Mouse (Mus musculus) MEL (cell line): ENCODE measurements around the gene Igf2bp1. TPM values are rescaled to one million over a fixed set of nuclear protein-coding genes. Genes with fewer than 3 reads are reported as not detected.

Experiments
- DNase-seq: peaks from one replicate; pipeline ENCODE4 v3.0.0; 2011; ENCODE audit warnings: low read depth, low spot score
- H3K27ac ChIP-seq: 2 replicates; pipeline ENCODE4 v1.5.1; 2012; ENCODE audit warnings: low read depth, mild to moderate bottlenecking, control low read depth, low read length, moderate library complexity; ENCODE audit not compliant: control insufficient read depth
- H3K27me3 ChIP-seq, 2 experiments: fragments of 150-350 bp in 1 of 2; sonication (generic) in 1 of 2; 2 replicates each; pipeline ENCODE4 v1.6.1; 2012; ENCODE audit warnings: low read length in 2 of 2, mild to moderate bottlenecking in 2 of 2, improper control_type of control experiment in 1 of 2, moderate library complexity in 1 of 2; ENCODE audit not compliant: insufficient read depth in 2 of 2, control insufficient read depth in 1 of 2
- H3K36me3 ChIP-seq, 2 experiments: 2 replicates each; pipeline ENCODE4 v1.6.1; 2012 to 2014; ENCODE audit warnings: low read length in 2 of 2, improper control_type of control experiment in 1 of 2, inconsistent platforms in 1 of 2, mild to moderate bottlenecking in 1 of 2; ENCODE audit not compliant: insufficient read depth in 2 of 2, control insufficient read depth in 1 of 2
- H3K4me1 ChIP-seq, 2 experiments: fragments of 150-350 bp in 1 of 2; sonication (generic) in 1 of 2; 2 replicates each; pipeline ENCODE4 v1.6.1; 2012; ENCODE audit warnings: low read length in 2 of 2, improper control_type of control experiment in 1 of 2, mild to moderate bottlenecking in 1 of 2; ENCODE audit not compliant: insufficient read depth in 2 of 2, control insufficient read depth in 1 of 2
- H3K4me3 ChIP-seq, 2 experiments: fragments of 150-350 bp in 1 of 2; sonication (generic) in 1 of 2; 2 replicates each; pipeline ENCODE4 v1.5.1; 2012; ENCODE audit warnings: low read depth in 2 of 2, low read length in 2 of 2, mild to moderate bottlenecking in 2 of 2, moderate library complexity in 2 of 2, control low read depth in 1 of 2, improper control_type of control experiment in 1 of 2; ENCODE audit not compliant: control insufficient read depth in 1 of 2, insufficient read depth in 1 of 2
- H3K79me2 ChIP-seq: 2 replicates; pipeline ENCODE4 v1.6.1; 2012; ENCODE audit warnings: mild to moderate bottlenecking, low read length, moderate library complexity; ENCODE audit not compliant: control insufficient read depth, poor library complexity, insufficient read depth
- H3K9ac ChIP-seq: 2 replicates; pipeline ENCODE4 v1.6.1; 2012; ENCODE audit warnings: low read depth, mild to moderate bottlenecking, control low read depth, low read length, moderate library complexity; ENCODE audit not compliant: control insufficient read depth, poor library complexity, severe bottlenecking
- H3K9me3 ChIP-seq: fragments of 150-350 bp; sonication (generic); replicated peaks from 2 replicates; pipeline ENCODE4 v1.6.1; 2012; ENCODE audit warnings: mild to moderate bottlenecking, low read length, improper control_type of control experiment, moderate library complexity; ENCODE audit not compliant: insufficient read depth
- BHLHE40 ChIP-seq: IDR thresholded peaks from 2 replicates; pipeline ENCODE4 v1.6.1; 2012; ENCODE audit warnings: low read depth, mild to moderate bottlenecking, inconsistent platforms, low read length, improper control_type of control experiment, borderline replicate concordance
- E2F4 ChIP-seq: IDR thresholded peaks from 2 replicates; pipeline ENCODE4 v1.6.1; 2011; ENCODE audit warnings: low read depth, low read length, improper control_type of control experiment, borderline replicate concordance
- EP300 ChIP-seq, 2 experiments: IDR thresholded peaks; 2 replicates each; pipeline ENCODE4 v1.6.1; 2011; ENCODE audit warnings: improper control_type of control experiment in 2 of 2, low read length in 2 of 2, low read depth in 1 of 2, mild to moderate bottlenecking in 1 of 2
- ETS1 ChIP-seq: IDR thresholded peaks from 2 replicates; pipeline ENCODE4 v1.6.1; 2012; ENCODE audit warnings: low read depth, mild to moderate bottlenecking, inconsistent platforms, low read length, improper control_type of control experiment, moderate library complexity
- GABPA ChIP-seq: IDR thresholded peaks from 2 replicates; pipeline ENCODE4 v1.6.1; 2012; ENCODE audit warnings: low read depth, mild to moderate bottlenecking, inconsistent platforms, low read length, improper control_type of control experiment, moderate library complexity
- GATA1 ChIP-seq: IDR thresholded peaks from 2 replicates; pipeline ENCODE4 v1.6.1; 2011; ENCODE audit warnings: low read depth, low read length, improper control_type of control experiment
- HCFC1 ChIP-seq: IDR thresholded peaks from 2 replicates; pipeline ENCODE4 v1.6.1; 2012; ENCODE audit warnings: low read depth, mild to moderate bottlenecking, inconsistent platforms, low read length, improper control_type of control experiment, moderate library complexity
- JUND ChIP-seq: IDR thresholded peaks from 2 replicates; pipeline ENCODE4 v1.6.1; 2011; ENCODE audit warnings: low read depth, mild to moderate bottlenecking, improper control_type of control experiment, low read length
- MAX ChIP-seq: IDR thresholded peaks from 2 replicates; pipeline ENCODE4 v1.6.1; 2011; ENCODE audit warnings: low read length, improper control_type of control experiment
- MAZ ChIP-seq: IDR thresholded peaks from 2 replicates; pipeline ENCODE4 v1.6.1; 2012; ENCODE audit warnings: low read depth, mild to moderate bottlenecking, inconsistent platforms, low read length, improper control_type of control experiment
- MEF2A ChIP-seq: IDR thresholded peaks from 2 replicates; pipeline ENCODE4 v1.6.1; 2014; ENCODE audit warnings: low read depth, mild to moderate bottlenecking, inconsistent platforms, low read length, improper control_type of control experiment; ENCODE audit not compliant: poor library complexity, insufficient replicate concordance, severe bottlenecking; ENCODE audit errors: extremely low read depth
- MXI1 ChIP-seq: IDR thresholded peaks from 2 replicates; pipeline ENCODE4 v1.6.1; 2011; ENCODE audit warnings: mild to moderate bottlenecking, low read depth, low read length, improper control_type of control experiment
- MYB ChIP-seq: IDR thresholded peaks from 2 replicates; pipeline ENCODE4 v1.6.1; 2011; ENCODE audit warnings: mild to moderate bottlenecking, low read depth, low read length, improper control_type of control experiment
- MYC ChIP-seq: IDR thresholded peaks from 2 replicates; pipeline ENCODE4 v1.6.1; 2011; ENCODE audit warnings: low read depth, mild to moderate bottlenecking, low read length, improper control_type of control experiment, moderate library complexity
- NELFE ChIP-seq: IDR thresholded peaks from 2 replicates; pipeline ENCODE4 v1.6.1; 2011; ENCODE audit warnings: low read depth, low read length, improper control_type of control experiment
- POLR2A ChIP-seq, 2 experiments: IDR thresholded peaks; 2 replicates each; pipeline ENCODE4 v1.6.1; 2011 to 2012; ENCODE audit warnings: low read length in 2 of 2, mild to moderate bottlenecking in 2 of 2, control low read depth in 1 of 2, improper control_type of control experiment in 1 of 2, low read depth in 1 of 2, moderate library complexity in 1 of 2; ENCODE audit not compliant: control insufficient read depth in 1 of 2, insufficient read depth in 1 of 2, poor library complexity in 1 of 2
- POLR2AphosphoS2 ChIP-seq: IDR thresholded peaks from 2 replicates; pipeline ENCODE4 v1.6.1; 2011; ENCODE audit warnings: low read length, improper control_type of control experiment
- POLR2AphosphoS5 ChIP-seq: IDR thresholded peaks from 2 replicates; pipeline ENCODE4 v1.6.1; 2012; ENCODE audit warnings: low read depth, borderline replicate concordance, mild to moderate bottlenecking, inconsistent platforms, low read length, moderate library complexity, mixed read lengths
- RAD21 ChIP-seq: IDR thresholded peaks from 2 replicates; pipeline ENCODE4 v1.6.1; 2011; ENCODE audit warnings: mild to moderate bottlenecking, low read depth, low read length, improper control_type of control experiment
- SIN3A ChIP-seq: IDR thresholded peaks from 2 replicates; pipeline ENCODE4 v1.6.1; 2012; ENCODE audit warnings: low read length, improper control_type of control experiment, inconsistent platforms
- TBP ChIP-seq: IDR thresholded peaks from 2 replicates; pipeline ENCODE4 v1.8.0; 2011; ENCODE audit warnings: low read depth, low read length, improper control_type of control experiment
- USF2 ChIP-seq, 2 experiments: IDR thresholded peaks; 2 replicates each; pipeline ENCODE4 v1.6.1; 2011 to 2012; ENCODE audit warnings: improper control_type of control experiment in 2 of 2, low read length in 2 of 2, borderline replicate concordance in 1 of 2, inconsistent platforms in 1 of 2, low read depth in 1 of 2, mild to moderate bottlenecking in 1 of 2; ENCODE audit not compliant: insufficient read depth in 1 of 2
- ZMIZ1 ChIP-seq: IDR thresholded peaks from 2 replicates; pipeline ENCODE4 v1.6.1; 2012; ENCODE audit warnings: low read depth, mild to moderate bottlenecking, inconsistent platforms, low read length, improper control_type of control experiment, moderate library complexity
- ZNF384 ChIP-seq: IDR thresholded peaks from 2 replicates; pipeline ENCODE4 v1.6.1; 2012; ENCODE audit warnings: low read depth, mild to moderate bottlenecking, inconsistent platforms, low read length, improper control_type of control experiment
- polyA plus RNA-seq, 2 experiments: library from polyadenylated mRNA; stranded (reverse) in 1 of 2; unstranded in 1 of 2; fragments of >175 nt in 1 of 2; fragments of >200 nt in 1 of 2; gene quantifications; 2 replicates each; pipeline versions ENCODE4 v1.2.1 to v1.2.4; 2012; ENCODE audit warnings: low replicate concordance in 2 of 2, low read depth in 1 of 2; ENCODE audit not compliant: insufficient read length in 2 of 2, insufficient read depth in 1 of 2, missing spikeins in 1 of 2
- total RNA-seq: library from RNA; depleted of rRNA; stranded (reverse); fragments of 300-350 nt; gene quantifications from 2 replicates; pipeline ENCODE4 v1.2.3, GENCODE M21; 2012

The Igf2bp1 gene
- total and polyA plus RNA-seq, 3 experiments, result 0.15 TPM; not detected in 2

GRCm38 (mm10) chr11:96030571-96030970 lies 24.8 kb upstream of the Igf2bp1 start:
- Histone ChIP-seq H3K9me3 (no peaks in the 10 kb centered on the region), H3K36me3 (peaks cover 0 to 26% of the 10 kb centered on the region in 2 experiments; a peak in 2 of 4 replicates), H3K27me3 (no peaks in the 10 kb centered on the region), H3K4me1 (peaks cover 10 to 29% of the 10 kb centered on the region in 2 experiments), H3K79me2 (peaks cover 8% of the 10 kb centered on the region), H3K9ac (no peak overlapping the region), H3K27ac (no peak overlapping the region), H3K4me3 (no peak overlapping the region)
- no peak for DNase-seq
- TF ChIP-seq MAX (no peak), ZMIZ1 (no peak), MYB (no peak), TBP (no peak), SIN3A (no peak), ZNF384 (no peak), RAD21 (no peak), NELFE (no peak), BHLHE40 (no peak), GABPA (no peak)

GRCm38 (mm10) chr11:96028130-96028529 lies 22.4 kb upstream of the Igf2bp1 start:
- H3K27ac ChIP-seq, result peak overlapping the region; percentile 93
- no peaks in the 10 kb centered on the region for H3K27me3 ChIP-seq
- TF ChIP-seq GATA1, result peak; percentile 78
- peak in 1 of 2 experiments; percentile 72; a peak in 2 of 4 replicates for TF ChIP-seq POLR2A (IDR thresholded peaks at IDR 0.05; ENCODE audit: control insufficient read depth in 1 of 2, insufficient read depth in 1 of 2, low read depth in 1 of 2, low read length in 2 of 2, poor library complexity in 1 of 2)
- no peak for TF ChIP-seq ZNF384
- no peak for TF ChIP-seq POLR2AphosphoS2
- peak; percentile 60; the same call in 1 of the 2 replicates for TF ChIP-seq ETS1
- no peak for TF ChIP-seq MAX
- TF ChIP-seq MYB, result no peak
- TF ChIP-seq MXI1, result no peak; the same call in 1 of the 2 replicates
- no peak for TF ChIP-seq JUND
- TF ChIP-seq ZMIZ1, result peak; percentile 60; the same call in 1 of the 2 replicates
- peak; percentile 69; the same call in 1 of the 2 replicates for TF ChIP-seq MAZ
- peak; percentile 66 to 81 for TF ChIP-seq EP300 (IDR thresholded peaks at IDR 0.05; ENCODE audit: low read depth in 1 of 2, low read length in 2 of 2)
- no peak for TF ChIP-seq MEF2A
- TF ChIP-seq USF2 (IDR thresholded peaks at IDR 0.05; ENCODE audit: borderline replicate concordance in 1 of 2, insufficient read depth in 1 of 2, low read depth in 1 of 2, low read length in 2 of 2), result no peak
- no peak for TF ChIP-seq RAD21
- peak; percentile 62 for TF ChIP-seq SIN3A
- TF ChIP-seq POLR2AphosphoS5, result no peak
- TF ChIP-seq MYC, result 0 out of 2 replicates have a peak, but pooled peaks have one; percentile 54
- peak; percentile 53; the same call in 1 of the 2 replicates for TF ChIP-seq HCFC1
- TF ChIP-seq NELFE, result peak; percentile 60
- peak; percentile 65; the same call in 1 of the 2 replicates for TF ChIP-seq TBP
- TF ChIP-seq E2F4, result no peak
- TF ChIP-seq BHLHE40, result 0 out of 2 replicates have a peak, but pooled peaks have one; percentile 22
- peaks cover 0 to 17% of the 10 kb centered on the region in 2 experiments; a peak in 2 of 4 replicates for H3K36me3 ChIP-seq
- peak overlapping the region; percentile 51 to 62 for H3K4me3 ChIP-seq
- no peaks in the 10 kb centered on the region for H3K9me3 ChIP-seq
- peak; percentile 74 for DNase-seq
- peak overlapping the region; percentile 77 for H3K9ac ChIP-seq
- no peaks in the 10 kb centered on the region for H3K79me2 ChIP-seq
- H3K4me1 ChIP-seq, result peaks cover 8 to 26% of the 10 kb centered on the region in 2 experiments; a peak in 3 of 4 replicates
